Mouse (Mus musculus) retina, postnatal 7 days (tissue): ENCODE results near the gene 1110002E22Rik.

Source experiments
- DNase-seq: peaks from one replicate; pipeline ENCODE4 v3.0.0-alpha.2; 2012; ENCODE audit warnings: low read depth, low spot score

Gene 1110002E22Rik

GRCm38 (mm10) chr3:138106887-138107286 lies 42.0 kb downstream of the 1110002E22Rik start:
- DNase-seq = no peak

- DNase-seq = no peak
Measured at GRCm38 (mm10) chr3:138110910-138111782, 46.3 kb downstream of the 1110002E22Rik start.

GRCm38 (mm10) chr3:138114106-138114505 lies 49.3 kb downstream of the 1110002E22Rik start:
- no peak for DNase-seq

- no peak for DNase-seq
Measured at GRCm38 (mm10) chr3:138116871-138117270, 52.0 kb downstream of the 1110002E22Rik start.

DNA sequence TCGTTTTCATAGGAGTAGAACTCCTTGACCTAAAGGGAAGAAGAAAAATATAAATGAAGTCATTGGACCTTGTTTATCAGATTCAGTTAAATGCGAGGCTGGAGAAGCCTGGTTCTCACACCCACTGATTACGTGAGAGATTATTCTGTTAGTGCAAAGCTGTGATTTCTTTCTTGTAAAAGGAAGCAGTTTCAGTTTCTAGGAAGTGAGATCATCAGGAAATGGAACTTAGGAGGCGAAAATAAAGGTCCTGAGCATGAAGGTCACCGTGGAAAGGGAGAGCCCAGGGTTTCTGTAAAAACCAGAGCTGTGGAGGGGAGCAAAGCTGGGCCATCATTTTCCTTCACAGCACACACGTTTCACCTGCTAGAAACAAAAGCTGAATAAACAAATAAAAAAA lies 53.5 kb downstream of the 1110002E22Rik start:
- no peak for DNase-seq

- DNase-seq = no peak
Measured at GRCm38 (mm10) chr3:138118831-138119230, 54.0 kb downstream of the 1110002E22Rik start.

- no peak for DNase-seq
Measured at GRCm38 (mm10) chr3:138119444-138120105, 54.7 kb downstream of the 1110002E22Rik start.

DNA sequence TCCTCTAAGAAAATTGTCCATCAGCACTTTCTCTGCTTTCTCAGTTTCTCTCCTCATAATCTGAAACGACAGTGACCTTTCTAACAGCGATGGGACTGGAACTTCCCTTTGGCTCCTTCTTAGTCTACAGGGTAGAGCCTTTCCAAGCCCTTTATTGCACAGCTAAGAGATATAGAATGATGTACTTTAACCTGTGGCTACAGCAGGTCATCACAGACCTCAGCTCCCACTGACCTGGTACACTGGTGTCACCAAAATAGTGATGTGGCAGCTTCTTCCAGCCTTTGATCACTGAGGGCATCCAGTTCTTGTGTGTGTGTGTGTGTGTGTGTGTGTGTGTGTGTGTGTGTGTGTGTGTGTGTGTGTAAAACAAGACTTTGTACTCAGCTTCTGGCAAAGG lies 56.6 kb downstream of the 1110002E22Rik start:
- no peak for DNase-seq

DNA sequence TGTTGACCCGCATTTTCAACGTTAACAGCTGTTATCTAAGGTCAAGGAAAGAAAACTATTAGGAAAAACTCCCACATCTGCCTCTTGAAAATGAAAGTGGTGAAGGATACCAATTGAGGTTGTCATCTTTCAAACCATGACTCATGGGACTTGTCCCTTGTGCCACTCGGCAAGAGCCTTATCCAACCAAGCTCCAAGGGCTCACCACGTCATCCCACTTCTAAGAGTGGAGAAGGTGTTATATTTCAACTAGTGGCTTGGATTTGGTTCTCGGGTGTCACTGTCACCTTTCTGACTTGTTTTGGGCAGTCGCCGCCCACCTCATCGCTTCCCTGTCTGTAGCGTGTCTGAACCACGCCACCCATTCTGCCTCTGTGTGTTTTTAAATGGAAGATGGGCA lies 59.0 kb downstream of the 1110002E22Rik start:
- no peak for DNase-seq

GRCm38 (mm10) chr3:138129110-138129509 lies 64.3 kb downstream of the 1110002E22Rik start:
- no peak for DNase-seq

- no peak for DNase-seq
Measured at GRCm38 (mm10) chr3:138130692-138131091, 65.8 kb downstream of the 1110002E22Rik start.
